Mouse (Mus musculus) right cerebral cortex, postnatal 4 days (tissue): ENCODE data around the gene Ltb4r1.

Experiments used
- DNase-seq: peaks from one replicate; pipeline ENCODE4 v3.0.0-alpha.2; 2022

Ltb4r1 gene

GRCm38 (mm10) chr14:55787731-55788130, 22.0 kb downstream of the Ltb4r1 start:
- DNase-seq: no peak

DNA sequence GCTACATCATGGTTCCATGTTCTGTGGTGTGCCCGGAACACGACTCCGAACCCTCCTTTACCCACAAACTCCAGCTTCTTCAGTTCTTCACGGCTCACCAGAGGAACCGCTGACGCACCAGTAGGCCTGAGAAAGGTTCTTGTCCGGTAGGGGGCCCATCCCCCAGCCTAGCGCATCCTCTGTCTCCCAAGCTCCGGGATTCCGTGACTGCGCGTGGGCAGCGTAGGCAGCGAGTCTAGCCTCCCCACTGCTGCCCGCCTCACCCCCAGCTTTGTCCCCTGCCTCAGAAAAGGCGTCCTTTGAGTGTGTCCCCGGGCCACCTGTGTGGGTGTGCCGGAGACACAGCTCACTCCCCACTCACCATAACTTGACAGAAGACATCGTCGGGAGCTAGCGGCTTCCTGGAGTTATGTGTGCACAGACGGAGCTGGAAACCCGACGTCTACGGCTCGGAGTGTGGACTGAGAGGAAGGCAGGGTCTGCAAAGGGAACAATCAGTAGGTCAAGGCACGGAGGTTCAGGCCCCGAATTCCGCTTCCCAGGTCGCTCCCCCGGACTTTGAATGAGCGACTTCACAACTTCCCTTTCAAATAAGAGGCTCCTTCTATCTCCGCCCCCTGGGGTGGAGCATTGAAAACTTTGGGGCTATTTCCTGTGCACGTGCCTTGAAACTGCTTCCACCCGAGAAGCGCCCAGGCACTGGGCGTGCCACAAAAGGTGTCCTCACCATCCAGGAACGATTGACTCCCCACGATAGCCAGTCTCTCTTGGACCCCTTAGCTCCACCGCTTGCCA, 22.7 kb downstream of the Ltb4r1 start, which contains the start of gene Ripk3:
Gene Ripk3 (minus strand): TSS at position 610 of the 795 bp plus-strand sequence.
- no peak for DNase-seq

DNA sequence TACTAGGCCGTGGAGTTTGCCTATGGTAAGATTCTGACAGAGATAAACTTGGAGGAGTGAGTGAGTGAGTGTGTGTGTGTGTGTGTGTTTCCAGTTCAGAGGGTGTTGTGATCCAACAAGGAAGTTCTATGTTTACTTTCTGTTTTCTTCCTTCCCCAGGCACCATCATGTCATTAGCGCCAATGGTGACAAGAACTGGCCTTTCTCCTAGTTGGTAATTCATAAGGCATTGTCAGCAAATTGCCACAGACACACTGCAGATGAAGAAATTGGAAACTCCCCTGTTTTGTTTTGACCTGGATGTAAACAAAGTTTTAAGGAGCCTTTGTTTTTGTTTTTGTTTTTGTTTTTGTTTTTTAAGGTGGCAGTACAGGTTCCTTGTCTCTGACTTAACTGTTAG, 27.7 kb downstream of the Ltb4r1 start:
- DNase-seq: no peak

DNA sequence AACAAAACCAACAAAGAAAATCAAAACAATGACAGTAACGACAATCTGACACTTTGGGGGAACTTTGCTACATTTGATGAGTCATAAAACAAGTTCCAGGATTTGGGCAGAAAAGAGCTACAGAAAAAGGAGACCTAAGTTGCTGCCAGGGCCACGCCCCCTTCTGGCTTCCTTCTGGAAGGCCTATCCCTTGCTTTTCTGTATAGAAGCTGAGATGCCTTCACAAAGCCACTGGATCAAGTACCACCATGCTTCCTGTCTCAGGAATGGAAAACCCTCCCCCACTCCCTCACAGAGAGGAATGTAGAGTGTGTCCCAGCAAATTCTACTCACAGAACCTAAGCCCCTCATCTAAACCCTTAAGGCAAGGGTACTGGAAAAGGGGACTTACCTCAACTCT, 28.2 kb downstream of the Ltb4r1 start:
- no peak for DNase-seq

DNA sequence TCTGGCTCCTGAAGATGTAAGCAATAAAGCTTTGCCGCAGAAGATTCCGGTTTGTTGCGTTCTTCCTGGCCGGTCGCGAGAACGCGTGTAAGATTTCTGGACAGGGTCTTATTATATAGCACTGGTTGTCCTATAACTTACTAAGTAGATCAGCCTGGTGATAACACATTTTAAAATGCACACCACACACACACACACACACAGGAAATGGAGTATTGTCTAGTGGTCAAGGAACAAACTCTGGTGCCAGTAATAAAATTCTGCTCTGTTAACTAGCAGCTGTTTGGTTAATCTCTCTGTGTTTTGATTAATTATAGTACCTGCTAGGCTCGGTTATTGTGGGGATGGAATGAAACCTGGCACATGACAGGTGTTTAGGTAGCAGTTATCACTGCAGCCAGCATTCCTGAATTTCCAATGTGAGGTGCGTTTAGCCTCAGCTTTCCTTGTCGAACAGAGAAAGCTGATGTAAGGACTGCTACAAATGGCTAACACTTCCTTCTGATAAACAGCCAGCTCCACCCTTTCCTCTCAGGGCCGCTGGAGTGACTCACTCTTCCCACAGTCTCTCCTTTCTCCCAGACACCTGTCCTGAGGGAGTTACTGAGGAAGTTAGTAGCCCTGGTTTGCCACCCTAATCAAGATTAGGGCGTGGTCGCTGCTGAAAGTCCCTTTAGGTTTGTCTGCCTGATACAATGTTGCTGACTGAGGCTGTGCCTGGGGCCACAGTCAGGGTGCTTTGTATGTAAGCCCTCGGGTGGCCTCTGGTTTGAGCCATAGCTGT, 29.8 kb downstream of the Ltb4r1 start:
- no peak for DNase-seq

- DNase-seq: peak; percentile 76
Measured at GRCm38 (mm10) chr14:55814885-55815284, 49.1 kb downstream of the Ltb4r1 start.

GRCm38 (mm10) chr14:55815310-55815751, 49.6 kb downstream of the Ltb4r1 start:
- DNase-seq: peak; percentile 41
